Mouse (Mus musculus): ENCODE results near the gene Dnah11. TPM values are rescaled to one million over a fixed set of nuclear protein-coding genes. Genes with fewer than 3 reads are reported as not detected.

The Dnah11 gene
- total and polyA plus RNA-seq, 2 experiments: 0.12 to 0.18 TPM

DNA sequence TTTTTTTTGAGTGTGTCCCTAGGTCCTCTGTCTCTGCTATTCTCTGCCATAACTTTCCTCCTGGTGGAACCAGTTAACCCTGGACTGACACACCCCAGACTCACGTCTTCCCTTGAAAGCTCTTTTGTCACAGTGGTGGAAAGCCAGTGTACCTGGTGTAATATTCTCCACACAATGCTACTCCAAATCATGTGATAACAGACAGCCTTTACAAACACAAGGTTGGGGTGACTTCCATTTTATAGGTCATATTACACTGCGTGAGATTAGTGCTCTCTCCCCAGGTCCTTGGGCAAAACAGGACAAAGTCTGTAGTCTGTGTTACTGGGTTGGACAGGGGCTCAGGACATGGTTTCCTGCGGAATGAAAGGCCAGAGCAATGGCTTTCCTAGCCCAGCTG lies 311.4 kb downstream of the Dnah11 start:
- Histone ChIP-seq H3K4me3 (ENCODE audit: insufficient read depth, low read depth, low read length) (no peak overlapping the region), H3K36me3 (ENCODE audit: control insufficient read depth, insufficient read depth, low read length) (no peaks in the 10 kb centered on the region), H3K79me2 (ENCODE audit: control insufficient read depth, insufficient read depth, low read length) (no peaks in the 10 kb centered on the region), H3K27ac (replicated peaks; ENCODE audit: insufficient read depth, low read depth, low read length) (no peak overlapping the region), H3K27me3 (ENCODE audit: control insufficient read depth, insufficient read depth, low read length) (no peaks in the 10 kb centered on the region), H3K4me1 (ENCODE audit: control insufficient read depth, insufficient read depth, low read length) (no peaks in the 10 kb centered on the region), H3K9ac (ENCODE audit: low read depth, low read length) (no peak overlapping the region)
- 88% methylated on average over 3 of the region's 3 CpGs for WGBS
- no peak for TF ChIP-seq CTCF (IDR thresholded peaks at IDR 0.05; ENCODE audit: low read depth, low read length)
- no peak for TF ChIP-seq POLR2A (IDR thresholded peaks at IDR 0.05; ENCODE audit: extremely low read depth, insufficient read depth, low read length)
- no peak for DNase-seq (ENCODE audit: extremely low read depth, low read depth, low spot score)

DNA sequence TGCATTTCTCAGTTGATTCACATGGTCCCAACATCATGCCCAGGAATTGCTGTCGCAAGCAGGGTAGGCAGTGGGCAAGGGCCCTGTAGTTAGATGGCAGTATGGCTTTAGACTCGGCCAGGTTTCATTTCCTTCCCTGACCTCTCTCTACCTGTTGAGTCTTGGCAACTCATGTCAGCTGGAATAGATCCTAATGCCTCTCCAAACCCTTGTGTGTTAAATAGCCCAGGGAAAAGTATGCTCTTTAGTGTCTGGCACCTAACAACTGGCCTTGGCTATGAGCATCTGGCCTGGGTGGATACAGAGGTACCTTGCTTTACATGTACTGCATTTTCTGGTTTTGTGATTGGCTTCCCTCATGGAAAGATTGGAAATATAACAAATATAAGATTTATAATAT lies 314.2 kb downstream of the Dnah11 start:
- no peak for DNase-seq (ENCODE audit: extremely low read depth, low read depth, low spot score)
- H3K27ac ChIP-seq (replicated peaks; ENCODE audit: insufficient read depth, low read depth, low read length): no peak overlapping the region
- H3K4me1 ChIP-seq (ENCODE audit: control insufficient read depth, insufficient read depth, low read length): no peaks in the 10 kb centered on the region
- no peak overlapping the region for H3K9ac ChIP-seq (ENCODE audit: low read depth, low read length)
- no peaks in the 10 kb centered on the region for H3K79me2 ChIP-seq (ENCODE audit: control insufficient read depth, insufficient read depth, low read length)
- TF ChIP-seq POLR2A (IDR thresholded peaks at IDR 0.05; ENCODE audit: extremely low read depth, insufficient read depth, low read length) (no peak), CTCF (IDR thresholded peaks at IDR 0.05; ENCODE audit: low read depth, low read length) (no peak)
- H3K4me3 ChIP-seq (ENCODE audit: insufficient read depth, low read depth, low read length): no peak overlapping the region
- H3K27me3 ChIP-seq (ENCODE audit: control insufficient read depth, insufficient read depth, low read length): no peaks in the 10 kb centered on the region
- no peaks in the 10 kb centered on the region for H3K36me3 ChIP-seq (ENCODE audit: control insufficient read depth, insufficient read depth, low read length)
- WGBS: 86% methylated on average over 2 of the region's 2 CpGs

DNA sequence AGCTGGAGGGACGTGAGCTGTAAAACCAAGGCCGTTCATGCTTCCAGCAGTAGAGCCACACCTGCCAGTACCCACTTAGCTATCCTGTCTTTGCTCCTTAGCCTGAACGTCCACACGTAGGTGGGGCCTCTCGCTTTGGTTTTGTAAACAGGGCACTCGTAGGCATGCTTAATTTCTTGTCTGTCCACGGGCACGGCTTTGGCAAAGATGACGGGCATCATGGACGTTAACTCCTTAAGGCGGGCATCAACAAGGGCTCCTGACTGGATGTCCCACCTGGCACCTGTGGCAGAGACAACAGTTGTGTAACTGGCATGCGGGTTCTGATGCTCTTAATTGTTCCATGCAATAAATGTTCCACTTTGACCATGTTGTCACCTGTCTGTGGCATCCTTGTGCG lies 320.5 kb downstream of the Dnah11 start:
- WGBS: 94% methylated on average over 13 of the region's 13 CpGs
- no peaks in the 10 kb centered on the region for H3K36me3 ChIP-seq (ENCODE audit: control insufficient read depth, insufficient read depth, low read length)
- TF ChIP-seq CTCF (IDR thresholded peaks at IDR 0.05; ENCODE audit: low read depth, low read length) (no peak), POLR2A (IDR thresholded peaks at IDR 0.05; ENCODE audit: extremely low read depth, insufficient read depth, low read length) (no peak)
- H3K27me3 ChIP-seq (ENCODE audit: control insufficient read depth, insufficient read depth, low read length): no peaks in the 10 kb centered on the region
- no peak overlapping the region for H3K27ac ChIP-seq (replicated peaks; ENCODE audit: insufficient read depth, low read depth, low read length)
- H3K4me3 ChIP-seq (ENCODE audit: insufficient read depth, low read depth, low read length): no peak overlapping the region
- no peaks in the 10 kb centered on the region for H3K4me1 ChIP-seq (ENCODE audit: control insufficient read depth, insufficient read depth, low read length)
- H3K9ac ChIP-seq (ENCODE audit: low read depth, low read length): no peak overlapping the region
- H3K79me2 ChIP-seq (ENCODE audit: control insufficient read depth, insufficient read depth, low read length): no peaks in the 10 kb centered on the region
- no peak for DNase-seq (ENCODE audit: extremely low read depth, low read depth, low spot score)

DNA sequence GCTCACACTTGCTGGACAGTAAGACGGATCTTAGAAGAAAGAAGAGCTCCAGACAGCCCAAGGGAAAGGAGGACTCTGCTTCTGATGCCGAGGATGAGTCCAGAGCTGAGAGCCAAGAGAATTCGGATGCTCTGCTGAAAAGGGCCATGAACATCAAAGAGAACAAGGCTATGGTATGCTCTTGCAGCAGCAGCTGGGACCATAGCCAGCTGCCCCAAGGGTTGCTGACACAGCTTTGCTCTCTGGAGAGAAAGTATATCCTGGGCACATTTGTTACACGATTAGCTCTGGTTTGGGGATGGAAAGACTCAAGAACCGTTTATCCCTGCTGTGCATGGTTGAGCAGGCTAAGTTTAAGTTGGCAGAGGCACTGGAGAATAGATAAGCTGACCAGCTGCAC lies 326.6 kb downstream of the Dnah11 start:
- no peak for DNase-seq (ENCODE audit: extremely low read depth, low read depth, low spot score)
- H3K4me3 ChIP-seq (ENCODE audit: insufficient read depth, low read depth, low read length): no peak overlapping the region
- no peaks in the 10 kb centered on the region for H3K36me3 ChIP-seq (ENCODE audit: control insufficient read depth, insufficient read depth, low read length)
- H3K4me1 ChIP-seq (ENCODE audit: control insufficient read depth, insufficient read depth, low read length): no peaks in the 10 kb centered on the region
- TF ChIP-seq CTCF (IDR thresholded peaks at IDR 0.05; ENCODE audit: low read depth, low read length): no peak
- H3K79me2 ChIP-seq (ENCODE audit: control insufficient read depth, insufficient read depth, low read length): no peaks in the 10 kb centered on the region
- no peak overlapping the region for H3K9ac ChIP-seq (ENCODE audit: low read depth, low read length)
- no peak overlapping the region for H3K27ac ChIP-seq (replicated peaks; ENCODE audit: insufficient read depth, low read depth, low read length)
- no peaks in the 10 kb centered on the region for H3K27me3 ChIP-seq (ENCODE audit: control insufficient read depth, insufficient read depth, low read length)
- 56% methylated on average over 5 of the region's 5 CpGs for WGBS

DNA sequence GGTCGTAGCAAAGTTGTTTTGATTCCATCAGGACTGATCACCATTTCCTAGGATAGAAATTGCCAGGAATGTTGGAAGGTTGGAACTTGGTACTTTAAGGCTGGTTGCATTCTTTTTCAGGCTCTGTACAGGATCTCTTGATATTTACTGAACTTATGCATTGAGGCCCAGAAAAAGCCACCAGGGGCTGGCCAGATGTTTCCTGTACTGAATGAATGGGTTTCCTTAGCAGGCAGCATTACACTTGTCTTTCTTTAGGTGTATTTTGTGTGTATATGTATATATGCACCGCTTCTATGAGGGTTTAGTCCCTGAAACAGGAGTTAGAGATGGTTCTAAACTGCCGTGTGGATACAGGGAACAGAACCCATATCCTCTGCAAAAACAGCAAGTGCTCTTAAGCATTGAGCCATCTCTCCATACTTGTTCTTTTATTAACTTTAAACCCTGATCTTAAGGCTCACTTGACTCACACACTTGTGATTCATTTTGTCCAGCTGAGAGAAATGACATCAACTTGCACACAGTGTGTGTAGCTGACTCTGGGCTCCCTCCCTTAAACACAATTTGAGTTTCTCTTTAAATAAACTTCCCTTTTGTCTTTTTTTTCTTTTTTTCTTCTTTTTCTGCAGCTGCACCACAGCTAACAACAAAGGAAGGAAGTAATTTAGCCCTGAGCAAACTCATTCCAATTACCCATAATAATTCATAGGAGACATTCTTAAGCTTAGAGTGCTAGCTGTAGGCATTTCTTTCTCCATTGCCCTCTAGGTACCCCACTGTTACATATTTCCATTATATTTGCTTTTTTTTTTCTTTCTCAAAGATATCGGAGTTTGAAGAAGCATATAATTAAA lies 330.9 kb downstream of the Dnah11 start:
- Histone ChIP-seq H3K27me3 (ENCODE audit: control insufficient read depth, insufficient read depth, low read length) (no peaks in the 10 kb centered on the region), H3K9ac (ENCODE audit: low read depth, low read length) (no peak overlapping the region), H3K36me3 (ENCODE audit: control insufficient read depth, insufficient read depth, low read length) (no peaks in the 10 kb centered on the region), H3K4me3 (ENCODE audit: insufficient read depth, low read depth, low read length) (no peak overlapping the region), H3K79me2 (ENCODE audit: control insufficient read depth, insufficient read depth, low read length) (no peaks in the 10 kb centered on the region), H3K27ac (replicated peaks; ENCODE audit: insufficient read depth, low read depth, low read length) (no peak overlapping the region), H3K4me1 (ENCODE audit: control insufficient read depth, insufficient read depth, low read length) (no peaks in the 10 kb centered on the region)
- DNase-seq (ENCODE audit: extremely low read depth, low read depth, low spot score): no peak
- no peak for TF ChIP-seq CTCF (IDR thresholded peaks at IDR 0.05; ENCODE audit: low read depth, low read length)
- no peak for TF ChIP-seq POLR2A (IDR thresholded peaks at IDR 0.05; ENCODE audit: extremely low read depth, insufficient read depth, low read length)
- WGBS: 93% methylated on average over 4 of the region's 4 CpGs

DNA sequence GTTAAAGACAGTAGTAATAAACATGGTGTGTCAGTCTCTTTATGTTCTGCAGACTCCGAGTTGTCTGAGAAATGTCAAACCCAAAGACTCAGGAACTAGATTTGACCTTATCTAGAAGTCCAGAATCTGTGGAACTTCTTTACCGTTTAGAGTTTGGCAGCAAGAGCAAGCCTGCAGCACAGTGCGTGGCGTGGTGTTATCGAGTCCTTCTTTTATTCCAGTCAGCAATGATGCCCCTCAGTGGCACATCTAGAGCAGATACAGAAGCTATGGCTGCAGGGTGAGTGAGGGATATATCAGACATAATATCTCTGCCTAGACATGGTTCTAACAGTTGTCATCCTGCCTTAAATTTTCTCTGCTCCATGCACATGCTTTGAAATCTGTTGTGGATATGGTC lies 336.2 kb downstream of the Dnah11 start:
- no peaks in the 10 kb centered on the region for H3K4me1 ChIP-seq (ENCODE audit: control insufficient read depth, insufficient read depth, low read length)
- TF ChIP-seq CTCF (IDR thresholded peaks at IDR 0.05; ENCODE audit: low read depth, low read length) (no peak), POLR2A (IDR thresholded peaks at IDR 0.05; ENCODE audit: extremely low read depth, insufficient read depth, low read length) (no peak)
- H3K27me3 ChIP-seq (ENCODE audit: control insufficient read depth, insufficient read depth, low read length): no peaks in the 10 kb centered on the region
- WGBS: 84% methylated on average over 5 of the region's 5 CpGs
- no peaks in the 10 kb centered on the region for H3K79me2 ChIP-seq (ENCODE audit: control insufficient read depth, insufficient read depth, low read length)
- no peak overlapping the region for H3K27ac ChIP-seq (replicated peaks; ENCODE audit: insufficient read depth, low read depth, low read length)
- no peak overlapping the region for H3K4me3 ChIP-seq (ENCODE audit: insufficient read depth, low read depth, low read length)
- no peak overlapping the region for H3K9ac ChIP-seq (ENCODE audit: low read depth, low read length)
- H3K36me3 ChIP-seq (ENCODE audit: control insufficient read depth, insufficient read depth, low read length): no peaks in the 10 kb centered on the region
- DNase-seq (ENCODE audit: extremely low read depth, low read depth, low spot score): no peak

Measured in liver, adult 2 months (tissue).